Mouse (Mus musculus) bone marrow macrophage, adult 2 months (primary cell): ENCODE measurements around the gene Grid1.

ENCODE experiments used
- CTCF ChIP-seq: IDR thresholded peaks from 2 replicates; pipeline ENCODE4 v1.5.1; 2012; ENCODE audit warnings: low read depth, mild to moderate bottlenecking, low read length, moderate library complexity
- POLR2A ChIP-seq: IDR thresholded peaks from 2 replicates; pipeline ENCODE4 v1.6.1; 2012; ENCODE audit warnings: mild to moderate bottlenecking, low read depth, low read length, borderline replicate concordance

DNA sequence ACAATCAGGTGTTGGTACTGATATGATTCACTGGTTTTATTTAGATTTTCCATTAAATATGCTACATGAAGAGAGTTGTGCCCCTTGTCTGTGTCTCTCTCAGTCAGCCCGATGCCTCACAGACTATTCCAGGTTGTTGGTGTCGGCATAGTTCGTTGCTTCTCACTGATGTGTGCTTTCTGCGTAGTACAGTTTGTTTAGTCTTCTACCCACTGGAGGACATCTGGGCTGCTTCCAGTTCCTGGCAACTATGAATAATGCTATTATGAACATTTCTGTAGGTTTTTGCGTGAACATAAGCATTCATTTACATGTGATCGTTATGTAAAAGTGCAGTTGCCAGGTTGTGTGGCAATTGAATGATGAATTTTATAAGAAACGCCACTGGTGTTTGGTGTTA lies 633.8 kb downstream of the Grid1 start:
- no peak for TF ChIP-seq POLR2A
- no peak for TF ChIP-seq CTCF
